Comparison of ENCODE assay signal across 31 mouse cellular contexts in the genomic region with DNA sequence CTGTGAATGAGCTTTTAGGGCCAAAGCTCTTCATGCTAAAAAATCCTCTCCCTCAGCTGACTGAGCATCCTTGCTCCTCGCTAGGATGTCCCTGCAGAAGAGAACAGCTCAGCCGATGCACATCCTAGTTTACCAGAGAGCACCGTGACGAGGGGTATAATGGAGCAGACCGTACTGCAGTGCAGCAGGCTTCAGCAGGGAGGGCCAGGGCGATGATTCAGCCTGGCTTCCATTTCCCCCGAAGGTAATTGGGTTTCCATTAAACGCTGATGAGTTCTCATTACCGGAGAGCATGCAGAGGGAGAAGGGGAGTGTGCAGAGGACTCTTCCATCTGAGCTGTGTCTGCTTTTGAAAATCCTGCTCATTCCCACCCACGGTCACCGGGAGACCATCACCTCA. TPM values are rescaled to one million over a fixed set of nuclear protein-coding genes. Genes with fewer than 3 reads are reported as not detected.
A peak's percentile ranks its signal among the peaks of the same experiment; 100 is the strongest.
DNase-seq lines count a peak whose midpoint lies in the region; ATAC-seq lines count a peak whose summit lies in the region.
"Had no signal": no experiment of that assay in that cellular context is flagged by ENCODE, and none has a peak within 500 bp of the region (broad histone marks: within the 10 kb centered on the region; RNA-seq: fewer than 3 reads in every experiment).

No protein-coding gene starts in this region.

- no peak for ATAC-seq in hindbrain, embryonic 11.5 days (ENCODE audit: low FRiP score)
- peak; percentile 88 for ATAC-seq in hindbrain, embryonic 13.5 days (ENCODE audit: low FRiP score)
- ATAC-seq in midbrain, embryonic 16.5 days = peak; percentile 21; the same call in 1 of the 2 replicates
- ATAC-seq: CD4-positive, CD25-positive, alpha-beta regulatory T cell, adult 4 months; intestine, embryonic 15.5 days had no signal

- H3K9ac ChIP-seq in hindbrain, embryonic 11.5 days (ENCODE audit: low read depth, low read length) = no peak overlapping the region
- H3K9ac ChIP-seq in hindbrain, embryonic 13.5 days = no peak overlapping the region
- no peak overlapping the region for H3K9ac ChIP-seq in midbrain, embryonic 16.5 days (ENCODE audit: low read depth, low read length)
- H3K9ac ChIP-seq: intestine, embryonic 15.5 days; liver, embryonic 15.5 days; lung, embryonic 15.5 days had no signal

- peak overlapping the region; percentile 4; the same call in 1 of the 2 replicates for H3K27ac ChIP-seq in hindbrain, embryonic 11.5 days (ENCODE audit: low read depth, low read length)
- H3K27ac ChIP-seq in hindbrain, embryonic 10.5 days = no peak overlapping the region
- H3K27ac ChIP-seq in hindbrain, embryonic 13.5 days = peak overlapping the region; percentile 82
- H3K27ac ChIP-seq in midbrain, embryonic 16.5 days (ENCODE audit: low read length) = no peak overlapping the region
- H3K27ac ChIP-seq: forebrain, embryonic 10.5 days; gastrocnemius, adult 2 months; heart, embryonic 10.5 days; intestine, embryonic 15.5 days; limb, embryonic 10.5 days; liver, embryonic 15.5 days; lung, embryonic 15.5 days had no signal

- H3K4me3 ChIP-seq in hindbrain, embryonic 11.5 days (ENCODE audit: low read depth, low read length) = no peak overlapping the region
- no peak overlapping the region for H3K4me3 ChIP-seq in hindbrain, embryonic 10.5 days
- H3K4me3 ChIP-seq in hindbrain, embryonic 13.5 days = no peak overlapping the region
- no peak overlapping the region for H3K4me3 ChIP-seq in midbrain, embryonic 16.5 days (ENCODE audit: low read depth, low read length)
- H3K4me3 ChIP-seq: forebrain, embryonic 10.5 days; gastrocnemius, adult 2 months; heart, embryonic 10.5 days; intestine, embryonic 15.5 days; limb, embryonic 10.5 days; liver, embryonic 15.5 days; lung, embryonic 15.5 days had no signal

- no peaks in the 10 kb centered on the region for H3K4me1 ChIP-seq in hindbrain, embryonic 11.5 days (replicated peaks; ENCODE audit: control insufficient read depth, insufficient read depth, low read length)
- H3K4me1 ChIP-seq in hindbrain, embryonic 10.5 days (replicated peaks) = no peaks in the 10 kb centered on the region
- H3K4me1 ChIP-seq in hindbrain, embryonic 13.5 days (replicated peaks) = peaks cover 11% of the 10 kb centered on the region
- no peaks in the 10 kb centered on the region for H3K4me1 ChIP-seq in midbrain, embryonic 16.5 days (ENCODE audit: control insufficient read depth, insufficient read depth, low read length)
- H3K4me1 ChIP-seq: forebrain, embryonic 10.5 days; heart, embryonic 10.5 days; intestine, embryonic 15.5 days; limb, embryonic 10.5 days; liver, embryonic 15.5 days; lung, embryonic 15.5 days had no signal

- no peaks in the 10 kb centered on the region for H3K36me3 ChIP-seq in hindbrain, embryonic 11.5 days (ENCODE audit: control insufficient read depth, insufficient read depth, low read length)
- no peaks in the 10 kb centered on the region for H3K36me3 ChIP-seq in hindbrain, embryonic 10.5 days
- H3K36me3 ChIP-seq in hindbrain, embryonic 13.5 days = 0 out of 2 replicates have a peak, but pooled peaks cover 5% of the 10 kb centered on the region
- no peaks in the 10 kb centered on the region for H3K36me3 ChIP-seq in midbrain, embryonic 16.5 days (ENCODE audit: control insufficient read depth, insufficient read depth, low read length)
- H3K36me3 ChIP-seq: forebrain, embryonic 10.5 days; heart, embryonic 10.5 days; intestine, embryonic 15.5 days; limb, embryonic 10.5 days; liver, embryonic 15.5 days; lung, embryonic 15.5 days had no signal

- no peaks in the 10 kb centered on the region for H3K27me3 ChIP-seq in hindbrain, embryonic 11.5 days (ENCODE audit: control insufficient read depth, insufficient read depth, low read length)
- no peaks in the 10 kb centered on the region for H3K27me3 ChIP-seq in hindbrain, embryonic 10.5 days (ENCODE audit: insufficient read depth, poor library complexity, severe bottlenecking)
- H3K27me3 ChIP-seq in hindbrain, embryonic 13.5 days = no peaks in the 10 kb centered on the region
- H3K27me3 ChIP-seq in midbrain, embryonic 16.5 days (ENCODE audit: control insufficient read depth, insufficient read depth, low read depth, low read length) = no peaks in the 10 kb centered on the region
- H3K27me3 ChIP-seq: intestine, embryonic 15.5 days; liver, embryonic 15.5 days; lung, embryonic 15.5 days had no signal

- 81% methylated on average over 11 of the region's 11 CpGs for WGBS in hindbrain, embryonic 11.5 days
- WGBS in hindbrain, embryonic 10.5 days = 87% methylated on average over 11 of the region's 11 CpGs
- WGBS in hindbrain, embryonic 13.5 days = 61% methylated on average over 11 of the region's 11 CpGs
- 77% methylated on average over 11 of the region's 11 CpGs for WGBS in midbrain, embryonic 16.5 days

- DNase-seq in hindbrain, embryonic 11.5 days (ENCODE audit: low spot score) = no peak
- DNase-seq in hindbrain, embryonic 10.5 days (ENCODE audit: low spot score) = no peak
- peak; percentile 0 for DNase-seq in R1 (ENCODE audit: low read depth, low spot score)
- no peak for DNase-seq in layer of hippocampus, adult 9-10 months (ENCODE audit: low spot score)
- no peak for DNase-seq in c-Kit-positive CD71-positive TER-119-positive erythroid progenitor cells, embryonic 14.5 days (ENCODE audit: low spot score)
- no peak for DNase-seq in right cerebral cortex, adult 18-20 months
- DNase-seq: adrenal gland, adult 8-10 months; cerebellum, adult 11 months; cerebellum, postnatal 10 days; gastrocnemius, adult 2 months; heart, postnatal 4 days; kidney, adult 8-10 months; kidney, postnatal 14 days; liver; lung, postnatal 36 days; right cerebral cortex, postnatal 4 days; thymus, adult 18-20 months; thymus, postnatal 36 days had no signal

- H3K4me2 ChIP-seq in hindbrain, embryonic 11.5 days (replicated peaks; ENCODE audit: low read depth, low read length) = no peak overlapping the region
- H3K4me2 ChIP-seq in hindbrain, embryonic 13.5 days = no peak overlapping the region
- H3K4me2 ChIP-seq in midbrain, embryonic 16.5 days (ENCODE audit: low read length) = no peak overlapping the region
- H3K4me2 ChIP-seq: intestine, embryonic 15.5 days; liver, embryonic 15.5 days; lung, embryonic 15.5 days had no signal

- H3K9me3 ChIP-seq in hindbrain, embryonic 11.5 days (ENCODE audit: control insufficient read depth, low read length) = no peaks in the 10 kb centered on the region
- H3K9me3 ChIP-seq in hindbrain, embryonic 10.5 days = no peaks in the 10 kb centered on the region
- no peaks in the 10 kb centered on the region for H3K9me3 ChIP-seq in hindbrain, embryonic 13.5 days
- no peaks in the 10 kb centered on the region for H3K9me3 ChIP-seq in midbrain, embryonic 16.5 days (replicated peaks; ENCODE audit: control insufficient read depth, low read length, poor library complexity, severe bottlenecking)
- H3K9me3 ChIP-seq: forebrain, embryonic 10.5 days; heart, embryonic 10.5 days; intestine, embryonic 15.5 days; limb, embryonic 10.5 days; liver, embryonic 15.5 days; lung, embryonic 15.5 days had no signal

RNA-seq across cellular contexts. Expression of a gene that starts 57.3 kb away (rescaled TPM):
- 36.7 and 38.9 TPM in 2 replicates for polyA plus RNA-seq in hindbrain, embryonic 11.5 days (2014; fragmentation: Nextera tagmentation; extraction: Ambion mirVana)
- polyA plus RNA-seq in hindbrain, embryonic 10.5 days (2016; fragmentation: Nextera tagmentation; extraction: Ambion mirVana) = 37.8 and 39.6 TPM in 2 replicates
- 30.1 and 31.6 TPM in 2 replicates for polyA plus RNA-seq in hindbrain, embryonic 13.5 days (2015; fragmentation: Nextera tagmentation; extraction: Ambion mirVana)
- 19.9 and 21.2 TPM in 2 replicates for polyA plus RNA-seq in midbrain, embryonic 16.5 days (2015; fragmentation: Nextera tagmentation; extraction: Ambion mirVana)

RNA-seq across cellular contexts. Expression of a gene that starts 58.0 kb away (rescaled TPM):
- polyA plus RNA-seq in hindbrain, embryonic 11.5 days (2014; fragmentation: Nextera tagmentation; extraction: Ambion mirVana) = 0.36 TPM in 1 of 2 replicates, not detected in the other
- polyA plus RNA-seq in hindbrain, embryonic 10.5 days (2016; fragmentation: Nextera tagmentation; extraction: Ambion mirVana) = not detected in 2 replicates
- polyA plus RNA-seq in hindbrain, embryonic 13.5 days (2015; fragmentation: Nextera tagmentation; extraction: Ambion mirVana) = 0.31 and 0.62 TPM in 2 replicates
- polyA plus RNA-seq in midbrain, embryonic 16.5 days (2015; fragmentation: Nextera tagmentation; extraction: Ambion mirVana) = 0.23 TPM in 1 of 2 replicates, not detected in the other
- polyA plus RNA-seq: CD4-positive, CD25-positive, alpha-beta regulatory T cell, adult 4 months; cortical plate, adult 2 months; embryonic facial prominence, embryonic 11.5 days; forebrain, embryonic 10.5 days; heart, embryonic 10.5 days; heart, embryonic 16.5 days; intestine, embryonic 15.5 days; limb, embryonic 10.5 days; liver, embryonic 15.5 days; lung, embryonic 15.5 days; stomach, embryonic 14.5 days had no signal

Comparison
In these comparisons a context has a peak if more than half of its experiments do, and no peak if none do; other contexts are left out.
1. H3K27ac ChIP-seq: peak in hindbrain, embryonic 11.5 days (single experiment) and hindbrain, embryonic 13.5 days (single experiment); none in hindbrain, embryonic 10.5 days (single experiment) and midbrain, embryonic 16.5 days (single experiment).